Mouse (Mus musculus) liver, embryonic 12.5 days (tissue): ENCODE data around the gene Rps27. TPM values are rescaled to one million over a fixed set of nuclear protein-coding genes. Genes with fewer than 3 reads are reported as not detected.
A peak's percentile ranks its signal among the peaks of the same experiment; 100 is the strongest.

Source experiments
- ATAC-seq: fragments of 200-750 bp; cut with Nextera tagmentation; 2 replicates; pipeline ENCODE4 v1.8.0; 2017; ENCODE audit warnings: moderate number of reproducible peaks, mild to moderate bottlenecking, moderate library complexity
- H3K27ac ChIP-seq: fragments of 300-500 bp; sonication (generic); 2 replicates; pipeline ENCODE4 v1.5.1; 2016; ENCODE audit warnings: mild to moderate bottlenecking
- H3K27me3 ChIP-seq: fragments of 300-500 bp; sonication (generic); replicated peaks from 2 replicates; pipeline ENCODE4 v1.6.1; 2016; ENCODE audit warnings: mild to moderate bottlenecking, moderate library complexity
- H3K36me3 ChIP-seq: fragments of 300-500 bp; sonication (generic); 2 replicates; pipeline ENCODE4 v1.6.1; 2016; ENCODE audit warnings: mild to moderate bottlenecking, moderate library complexity
- H3K4me1 ChIP-seq: fragments of 300-500 bp; sonication (generic); 2 replicates; pipeline ENCODE4 v1.6.1; 2016
- H3K4me2 ChIP-seq: fragments of 300-500 bp; sonication (generic); 2 replicates; pipeline ENCODE4 v1.6.1; 2016; ENCODE audit warnings: mild to moderate bottlenecking, moderate library complexity
- H3K4me3 ChIP-seq: fragments of 300-500 bp; sonication (generic); 2 replicates; pipeline ENCODE4 v1.5.1; 2016; ENCODE audit warnings: mild to moderate bottlenecking, moderate library complexity
- H3K9ac ChIP-seq: fragments of 300-500 bp; sonication (generic); 2 replicates; pipeline ENCODE4 v1.6.1; 2016; ENCODE audit warnings: mild to moderate bottlenecking, moderate library complexity
- H3K9me3 ChIP-seq: fragments of 300-500 bp; sonication (generic); replicated peaks from 2 replicates; pipeline ENCODE4 v1.6.1; 2016; ENCODE audit warnings: mild to moderate bottlenecking, moderate library complexity
- WGBS: fragments of 180-500 bp; shearing (Covaris S2); methylation state at CpG from one replicate; pipeline ENCODE4 v1.1.7; 2016; ENCODE audit not compliant: insufficient replicate concordance; 5-methylcytosine and 5-hydroxymethylcytosine counted together
- polyA plus RNA-seq: library from polyadenylated mRNA; unstranded; fragments of >200 nt; fragmentation: Nextera tagmentation; extraction: Ambion mirVana; gene quantifications from 2 replicates; pipeline ENCODE4 v1.2.1, GENCODE M21; 2016

Rps27 gene
- polyA plus RNA-seq, 1 experiment from 2014 or later, result 835 TPM

DNA sequence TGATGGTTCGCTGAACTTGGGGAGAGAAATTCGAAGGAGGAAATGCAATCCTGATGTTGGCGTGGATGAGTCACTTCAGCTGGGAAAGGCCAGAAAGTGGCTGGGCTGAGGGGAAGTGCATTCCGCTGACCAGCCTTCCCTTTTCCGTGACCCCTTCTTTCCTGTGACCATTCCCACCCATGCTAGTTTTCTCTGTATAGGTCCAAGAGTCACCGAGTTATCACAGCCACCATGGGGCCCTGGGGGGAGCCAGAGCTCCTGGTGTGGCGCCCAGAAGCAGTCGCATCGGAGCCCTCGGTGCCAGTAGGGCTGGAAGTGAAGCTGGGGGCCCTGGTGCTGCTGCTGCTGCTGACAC, 35.3 kb upstream of the Rps27 start:
- no peak for ATAC-seq
- Histone ChIP-seq H3K4me2 (peak overlapping the region; percentile 90), H3K9ac (peak overlapping the region; percentile 78), H3K4me3 (peak overlapping the region; percentile 72), H3K27ac (peak overlapping the region; percentile 82), H3K9me3 (no peaks in the 10 kb centered on the region), H3K36me3 (peaks cover 16% of the 10 kb centered on the region), H3K4me1 (peaks cover 40% of the 10 kb centered on the region), H3K27me3 (no peaks in the 10 kb centered on the region)
- WGBS, result 2% methylated on average over 10 of the region's 10 CpGs

GRCm38 (mm10) chr3:90247960-90248745, 34.7 kb upstream of the Rps27 start, which contains the start of gene Slc39a1:
Slc39a1 (plus strand) TSS chr3:90248172.
- Histone ChIP-seq H3K27ac (peak within 1 kb of the TSS; percentile 82), H3K4me2 (peak within 1 kb of the TSS; percentile 90), H3K4me3 (peak within 1 kb of the TSS; percentile 72), H3K9me3 (no peaks in the 10 kb centered on the region), H3K27me3 (no peaks in the 10 kb centered on the region), H3K36me3 (peaks cover 16% of the 10 kb centered on the region), H3K4me1 (peaks cover 41% of the 10 kb centered on the region), H3K9ac (peak within 1 kb of the TSS; percentile 78)
- 1% methylated on average over 44 of the region's 44 CpGs for WGBS
- peak; percentile 90 for ATAC-seq

- WGBS, result 4% methylated on average over 3 of the region's 3 CpGs
- Histone ChIP-seq H3K4me3 (peak overlapping the region; percentile 72), H3K4me1 (peaks cover 46% of the 10 kb centered on the region), H3K4me2 (peak overlapping the region; percentile 90), H3K9me3 (no peaks in the 10 kb centered on the region), H3K9ac (peak overlapping the region; percentile 78), H3K27me3 (no peaks in the 10 kb centered on the region), H3K36me3 (peaks cover 16% of the 10 kb centered on the region), H3K27ac (peak overlapping the region; percentile 82)
- ATAC-seq, result peak; percentile 29
Measured at GRCm38 (mm10) chr3:90247630-90247959, 34.1 kb upstream of the Rps27 start.

- WGBS, result 67% methylated on average over 2 of the region's 2 CpGs
- Histone ChIP-seq H3K27ac (no peak overlapping the region), H3K27me3 (no peaks in the 10 kb centered on the region), H3K4me2 (no peak overlapping the region), H3K9me3 (no peaks in the 10 kb centered on the region), H3K4me1 (peaks cover 61% of the 10 kb centered on the region), H3K9ac (no peak overlapping the region), H3K36me3 (peaks cover 2% of the 10 kb centered on the region; the same call in 1 of the 2 replicates), H3K4me3 (no peak overlapping the region)
- no peak for ATAC-seq
Measured at GRCm38 (mm10) chr3:90245406-90245805, 32.0 kb upstream of the Rps27 start.

DNA sequence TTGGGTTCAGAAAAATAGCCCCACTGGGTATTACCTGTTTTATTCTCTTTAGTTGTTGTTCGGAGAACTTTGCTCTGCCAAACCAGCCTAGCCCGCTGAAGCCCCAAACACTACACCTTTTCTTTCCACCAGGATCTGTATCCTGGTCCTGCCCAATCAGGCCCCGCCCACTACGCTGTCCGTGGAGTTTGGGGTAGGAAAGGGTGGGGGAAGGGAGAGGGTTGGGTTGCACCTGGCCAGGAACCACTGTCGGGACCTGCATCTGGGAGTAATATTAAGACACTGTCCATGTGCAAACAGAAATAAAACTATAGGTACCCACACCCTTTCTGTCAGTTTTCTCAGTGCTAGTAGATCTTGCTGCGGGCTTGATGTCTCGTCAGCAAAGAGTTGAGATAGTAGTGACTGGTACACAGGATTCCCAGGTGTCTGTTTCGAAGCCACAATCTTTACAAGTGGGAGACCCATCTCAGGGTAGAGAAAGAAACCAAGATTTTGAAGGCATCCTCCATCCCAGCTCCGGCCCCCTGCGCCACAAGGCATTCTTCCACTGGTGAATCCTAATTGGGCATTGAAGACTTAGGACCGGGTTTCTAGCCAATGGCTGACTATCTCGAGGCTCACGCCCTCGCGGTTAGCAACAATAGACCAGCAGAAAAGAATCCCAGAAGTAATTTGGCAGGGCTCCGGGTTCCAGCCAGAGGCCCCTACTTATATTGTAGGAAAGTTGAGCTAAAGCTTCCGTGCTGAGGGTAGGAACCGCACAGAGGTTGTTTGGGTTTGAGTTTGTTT, 29.7 kb upstream of the Rps27 start, which contains the start of gene Creb3l4:
TSS of gene Creb3l4 (minus strand) at position 529 of the 792 bp plus-strand sequence.
- no peaks in the 10 kb centered on the region for H3K9me3 ChIP-seq
- ATAC-seq, result no peak
- peak within 1 kb of the TSS; percentile 52 for H3K4me2 ChIP-seq
- WGBS, result 23% methylated on average over 19 of the region's 19 CpGs
- peak within 1 kb of the TSS; percentile 22 for H3K4me3 ChIP-seq
- H3K36me3 ChIP-seq, result no peaks in the 10 kb centered on the region
- peaks cover 44% of the 10 kb centered on the region for H3K4me1 ChIP-seq
- H3K27me3 ChIP-seq, result no peaks in the 10 kb centered on the region
- no peak within 1 kb of the TSS for H3K27ac ChIP-seq
- no peak within 1 kb of the TSS for H3K9ac ChIP-seq

GRCm38 (mm10) chr3:90241669-90242358, 28.4 kb upstream of the Rps27 start:
- H3K27me3 ChIP-seq, result no peaks in the 10 kb centered on the region
- no peak overlapping the region for H3K4me2 ChIP-seq
- no peak overlapping the region for H3K9ac ChIP-seq
- 0 out of 2 replicates have a peak, but pooled peaks have one; percentile 30 for ATAC-seq
- peaks cover 3% of the 10 kb centered on the region for H3K36me3 ChIP-seq
- WGBS, result 70% methylated on average over 10 of the region's 10 CpGs
- H3K4me3 ChIP-seq, result no peak overlapping the region
- no peak overlapping the region for H3K27ac ChIP-seq
- peaks cover 38% of the 10 kb centered on the region for H3K4me1 ChIP-seq
- H3K9me3 ChIP-seq, result no peaks in the 10 kb centered on the region

GRCm38 (mm10) chr3:90241251-90241650, 27.8 kb upstream of the Rps27 start:
- H3K27ac ChIP-seq, result no peak overlapping the region
- WGBS, result 82% methylated on average over 2 of the region's 2 CpGs
- H3K4me1 ChIP-seq, result peaks cover 35% of the 10 kb centered on the region
- H3K4me3 ChIP-seq, result no peak overlapping the region
- no peaks in the 10 kb centered on the region for H3K27me3 ChIP-seq
- no peaks in the 10 kb centered on the region for H3K9me3 ChIP-seq
- H3K36me3 ChIP-seq, result peaks cover 7% of the 10 kb centered on the region
- no peak overlapping the region for H3K4me2 ChIP-seq
- H3K9ac ChIP-seq, result no peak overlapping the region
- no peak for ATAC-seq

DNA sequence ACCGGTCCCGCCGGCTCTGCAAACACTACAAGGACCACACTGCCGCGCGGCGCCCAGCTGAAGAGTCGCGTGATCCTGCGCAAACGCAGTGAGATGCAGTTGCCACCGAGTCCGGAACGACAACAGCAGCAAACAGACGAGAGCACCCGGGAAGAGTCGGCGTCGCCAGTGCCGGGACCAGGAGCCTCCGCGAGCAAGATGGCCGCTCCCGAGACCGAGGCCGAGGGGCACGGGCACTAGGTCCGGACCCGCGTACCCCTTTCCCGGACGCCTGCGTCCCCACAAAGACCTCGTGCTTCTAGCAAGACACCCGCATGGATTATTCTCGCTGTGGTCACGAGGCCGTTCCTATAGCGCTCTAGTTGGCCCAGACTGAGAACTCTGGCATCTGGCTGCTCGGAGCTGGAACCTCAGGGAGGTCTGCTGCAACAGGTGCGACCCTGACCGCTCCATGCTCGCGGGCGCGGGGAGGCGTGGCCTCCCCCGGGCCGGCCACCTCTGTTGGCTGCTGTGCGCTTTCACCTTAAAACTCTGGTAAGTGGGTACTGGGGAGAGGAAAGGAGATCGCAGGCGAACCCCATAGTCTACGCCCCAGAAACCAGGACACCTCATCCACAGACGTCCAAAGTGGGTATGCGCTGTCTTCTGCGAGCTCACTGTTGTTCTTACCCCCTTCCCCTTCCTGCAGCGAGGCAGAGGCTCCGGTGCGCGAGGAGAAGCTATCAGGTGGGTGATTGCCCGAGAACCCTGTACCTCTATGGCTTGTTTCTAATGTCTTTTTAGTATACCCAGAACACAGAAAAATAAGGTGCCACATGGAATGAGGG, 18.3 kb upstream of the Rps27 start, which contains the start of gene Jtb:
TSS of gene Jtb (plus strand) at position 91 of the 827 bp plus-strand sequence.
- H3K36me3 ChIP-seq, result peaks cover 39% of the 10 kb centered on the region
- H3K27ac ChIP-seq, result peak within 1 kb of the TSS; percentile 88
- H3K9me3 ChIP-seq, result 0 out of 2 replicates have a peak, but pooled peaks cover 3% of the 10 kb centered on the region
- no peaks in the 10 kb centered on the region for H3K27me3 ChIP-seq
- ATAC-seq, result peak; percentile 95
- under 1% methylated on average over 61 of the region's 61 CpGs for WGBS
- peak within 1 kb of the TSS; percentile 84 for H3K9ac ChIP-seq
- H3K4me2 ChIP-seq, result peak within 1 kb of the TSS; percentile 88
- peaks cover 18% of the 10 kb centered on the region for H3K4me1 ChIP-seq
- H3K4me3 ChIP-seq, result peak within 1 kb of the TSS; percentile 83

GRCm38 (mm10) chr3:90231075-90231474, 17.6 kb upstream of the Rps27 start:
- peak overlapping the region; percentile 84 for H3K9ac ChIP-seq
- peak overlapping the region; percentile 83 for H3K4me3 ChIP-seq
- H3K27me3 ChIP-seq, result no peaks in the 10 kb centered on the region
- H3K27ac ChIP-seq, result peak overlapping the region; percentile 88; the same call in 1 of the 2 replicates
- ATAC-seq, result no peak
- peaks cover 18% of the 10 kb centered on the region for H3K4me1 ChIP-seq
- WGBS, result 10% methylated on average over 8 of the region's 8 CpGs
- peak overlapping the region; percentile 88 for H3K4me2 ChIP-seq
- 0 out of 2 replicates have a peak, but pooled peaks cover 3% of the 10 kb centered on the region for H3K9me3 ChIP-seq
- peaks cover 33% of the 10 kb centered on the region for H3K36me3 ChIP-seq

GRCm38 (mm10) chr3:90224331-90224730, 10.9 kb upstream of the Rps27 start:
- 76% methylated on average over 10 of the region's 10 CpGs for WGBS
- Histone ChIP-seq H3K27ac (no peak overlapping the region), H3K36me3 (peaks cover 15% of the 10 kb centered on the region), H3K4me2 (no peak overlapping the region), H3K4me3 (no peak overlapping the region), H3K4me1 (peaks cover 37% of the 10 kb centered on the region), H3K9ac (no peak overlapping the region), H3K9me3 (0 out of 2 replicates have a peak, but pooled peaks cover 3% of the 10 kb centered on the region), H3K27me3 (0 out of 2 replicates have a peak, but pooled peaks cover 7% of the 10 kb centered on the region)
- no peak for ATAC-seq

DNA sequence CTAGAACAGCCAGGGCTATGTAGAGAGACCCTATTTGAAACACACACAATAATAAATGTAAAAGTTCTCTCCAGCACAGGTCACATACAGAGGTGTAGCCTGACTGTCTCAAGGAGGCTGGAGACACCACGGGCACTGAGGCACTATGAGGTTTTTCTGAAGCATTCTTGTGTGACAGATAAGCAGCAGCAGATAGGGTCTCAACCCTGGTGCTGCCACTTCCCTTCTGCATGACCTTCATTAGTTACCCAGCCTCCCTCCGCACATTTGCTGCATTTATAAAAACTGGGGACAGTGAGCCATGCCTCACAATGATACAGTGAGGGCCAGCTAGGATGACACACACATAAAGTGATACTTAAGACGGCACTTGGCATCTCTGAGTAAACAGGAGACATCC, 9.5 kb upstream of the Rps27 start:
- Histone ChIP-seq H3K4me3 (no peak overlapping the region), H3K4me2 (no peak overlapping the region), H3K36me3 (peaks cover 15% of the 10 kb centered on the region), H3K4me1 (peaks cover 37% of the 10 kb centered on the region), H3K9ac (no peak overlapping the region), H3K27me3 (0 out of 2 replicates have a peak, but pooled peaks cover 13% of the 10 kb centered on the region), H3K27ac (no peak overlapping the region), H3K9me3 (no peaks in the 10 kb centered on the region)
- no peak for ATAC-seq
- WGBS, result 31% methylated on average over 3 of the region's 3 CpGs
